Mouse (Mus musculus) retina, postnatal 7 days (tissue): ENCODE results near the gene Ccne1.

Experiments
- DNase-seq: peaks from one replicate; pipeline ENCODE4 v3.0.0-alpha.2; 2012; ENCODE audit warnings: low read depth, low spot score

The Ccne1 gene

GRCm38 (mm10) chr7:38094353-38094752 is 13.0 kb downstream of the Ccne1 start:
- no peak for DNase-seq

GRCm38 (mm10) chr7:38093101-38093500 is 14.2 kb downstream of the Ccne1 start:
- DNase-seq: no peak

- DNase-seq: no peak
These were observed 17.2 kb downstream of the Ccne1 start for GRCm38 (mm10) chr7:38089930-38090675.

- DNase-seq: no peak
These were observed 18.9 kb downstream of the Ccne1 start for GRCm38 (mm10) chr7:38088456-38088855.

- no peak for DNase-seq
These were observed 19.5 kb downstream of the Ccne1 start for GRCm38 (mm10) chr7:38087856-38088255.

GRCm38 (mm10) chr7:38086401-38086800 is 20.9 kb downstream of the Ccne1 start:
- DNase-seq: no peak

GRCm38 (mm10) chr7:38085573-38086211 is 21.6 kb downstream of the Ccne1 start:
- DNase-seq: no peak

GRCm38 (mm10) chr7:38084778-38085572 is 22.4 kb downstream of the Ccne1 start:
- peak; percentile 99 for DNase-seq

GRCm38 (mm10) chr7:38082971-38083370 is 24.4 kb downstream of the Ccne1 start:
- no peak for DNase-seq

- DNase-seq: no peak
These were observed 30.1 kb downstream of the Ccne1 start for GRCm38 (mm10) chr7:38077189-38077588.

GRCm38 (mm10) chr7:38075487-38075886 is 31.8 kb downstream of the Ccne1 start:
- DNase-seq: no peak

- no peak for DNase-seq
These were observed 32.4 kb downstream of the Ccne1 start for GRCm38 (mm10) chr7:38074920-38075319.

GRCm38 (mm10) chr7:38074514-38074913 is 32.8 kb downstream of the Ccne1 start:
- DNase-seq: no peak

- no peak for DNase-seq
These were observed 33.6 kb downstream of the Ccne1 start for GRCm38 (mm10) chr7:38073782-38074181.

GRCm38 (mm10) chr7:38071065-38071464 is 36.3 kb downstream of the Ccne1 start:
- no peak for DNase-seq

GRCm38 (mm10) chr7:38070663-38071062 is 36.7 kb downstream of the Ccne1 start:
- no peak for DNase-seq

- no peak for DNase-seq
These were observed 42.9 kb downstream of the Ccne1 start for GRCm38 (mm10) chr7:38064431-38064830.

- DNase-seq: peak; percentile 88
These were observed 46.0 kb downstream of the Ccne1 start for GRCm38 (mm10) chr7:38061060-38061970.

GRCm38 (mm10) chr7:38059636-38060330 is 47.6 kb downstream of the Ccne1 start:
- DNase-seq: no peak

GRCm38 (mm10) chr7:38059096-38059495 is 48.2 kb downstream of the Ccne1 start:
- DNase-seq: peak; percentile 25

- DNase-seq: no peak
These were observed 51.3 kb downstream of the Ccne1 start for GRCm38 (mm10) chr7:38055996-38056395.
